Mouse (Mus musculus) heart, embryonic 14.5 days (tissue): ENCODE measurements around the gene Hdac11. TPM values are rescaled to one million over a fixed set of nuclear protein-coding genes. Genes with fewer than 3 reads are reported as not detected.

ENCODE experiments used
- polyA plus RNA-seq: library from polyadenylated mRNA; unstranded; fragments of >200 nt; fragmentation: Nextera tagmentation; extraction: Ambion mirVana; gene quantifications from 2 replicates; pipeline ENCODE4 v1.2.1, GENCODE M21; 2014

The Hdac11 gene
- polyA plus RNA-seq, 1 experiment from 2014 or later = 11.4 TPM

Other genes with a start within 250 kb of the Hdac11 start
- gene Iqsec1, start 168.0 kb upstream of the Hdac11 start, polyA plus RNA-seq = 24.1 and 28.6 TPM in 2 replicates
- gene Nup210, start 39.8 kb upstream of the Hdac11 start, polyA plus RNA-seq = 6.3 and 7.1 TPM in 2 replicates
- gene Fbln2, start 55.8 kb downstream of the Hdac11 start, polyA plus RNA-seq = 127 and 144 TPM in 2 replicates